Comparison of ENCODE assay signal across 8 mouse cellular contexts in the genomic region with DNA sequence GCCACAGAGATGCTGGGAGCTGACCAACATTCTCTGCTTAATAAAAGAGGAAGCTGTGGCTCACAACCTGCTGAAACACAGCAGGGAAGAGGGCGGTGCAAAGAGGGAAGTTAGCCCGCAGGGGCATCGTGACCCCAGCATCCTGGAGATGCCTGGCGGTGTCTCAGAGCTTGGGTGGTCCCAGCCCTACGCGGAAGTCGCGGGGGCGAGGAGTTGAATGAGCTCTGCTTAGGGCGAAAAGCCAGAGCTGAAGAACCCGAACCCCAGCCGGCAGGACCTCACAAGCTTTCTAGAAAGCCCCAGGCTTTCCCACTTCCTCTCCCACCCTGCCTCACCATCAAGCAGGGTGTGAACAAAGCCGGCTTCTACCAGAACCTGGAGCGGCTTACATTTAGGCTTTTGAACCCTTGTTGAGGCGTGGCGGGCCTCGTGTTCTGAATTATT. TPM values are rescaled to one million over a fixed set of nuclear protein-coding genes. Genes with fewer than 3 reads are reported as not detected.
A peak's percentile ranks its signal among the peaks of the same experiment; 100 is the strongest.
DNase-seq lines count a peak whose midpoint lies in the region; ATAC-seq lines count a peak whose summit lies in the region.

No protein-coding gene starts in this region.

- H3K27ac ChIP-seq in embryonic facial prominence, embryonic 15.5 days (replicated peaks) = peak overlapping the region; percentile 70
- H3K27ac ChIP-seq in hindbrain, embryonic 16.5 days (ENCODE audit: low read depth, low read length) = 0 out of 2 replicates have a peak overlapping the region, but pooled peaks have one; percentile 5

- H3K4me3 ChIP-seq in embryonic facial prominence, embryonic 15.5 days (replicated peaks) = peak overlapping the region; percentile 15
- no peak overlapping the region for H3K4me3 ChIP-seq in hindbrain, embryonic 16.5 days (ENCODE audit: low read length)

- no peaks in the 10 kb centered on the region for H3K9me3 ChIP-seq in embryonic facial prominence, embryonic 15.5 days (replicated peaks)
- no peaks in the 10 kb centered on the region for H3K9me3 ChIP-seq in hindbrain, embryonic 16.5 days (ENCODE audit: control insufficient read depth, low read length)

- WGBS in embryonic facial prominence, embryonic 15.5 days = 2% methylated on average over 17 of the region's 17 CpGs
- whole genome bisulfite sequencing in hindbrain, embryonic 16.5 days = 4% methylated on average over 17 of the region's 17 CpGs

- DNase-seq in right cerebral cortex, postnatal 25 days = peak; percentile 21
- no peak for DNase-seq in right cerebral cortex, adult 18-20 months
- DNase-seq in lung, adult 18-20 months = peak; percentile 59 to 63
- DNase-seq in layer of hippocampus, postnatal 14 days (ENCODE audit: low spot score in 2 of 2) = no peak
- no peak for DNase-seq in gastrocnemius, postnatal 10 days

- ATAC-seq in embryonic facial prominence, embryonic 15.5 days (ENCODE audit: insufficient number of reproducible peaks, low FRiP score, low TSS enrichment, low read depth) = no peak
- ATAC-seq in hindbrain, embryonic 16.5 days = no peak
- peak; percentile 75 for ATAC-seq in neutrophil, adult 5-6 weeks (ENCODE audit: extremely low read depth, insufficient number of reproducible peaks, low FRiP score, poor library complexity, severe bottlenecking)

- H3K36me3 ChIP-seq in embryonic facial prominence, embryonic 15.5 days = peaks cover 7% of the 10 kb centered on the region; the same call in 1 of the 2 replicates
- no peaks in the 10 kb centered on the region for H3K36me3 ChIP-seq in hindbrain, embryonic 16.5 days (ENCODE audit: control insufficient read depth, insufficient read depth, low read length)

- H3K4me1 ChIP-seq in embryonic facial prominence, embryonic 15.5 days = peaks cover 36% of the 10 kb centered on the region
- peaks cover 17% of the 10 kb centered on the region for H3K4me1 ChIP-seq in hindbrain, embryonic 16.5 days (ENCODE audit: control insufficient read depth, insufficient read depth, low read depth, low read length)

- H3K27me3 ChIP-seq in embryonic facial prominence, embryonic 15.5 days = no peaks in the 10 kb centered on the region
- no peaks in the 10 kb centered on the region for H3K27me3 ChIP-seq in hindbrain, embryonic 16.5 days (replicated peaks; ENCODE audit: control insufficient read depth, insufficient read depth, low read length)

- no peak overlapping the region for H3K9ac ChIP-seq in embryonic facial prominence, embryonic 15.5 days
- no peak overlapping the region for H3K9ac ChIP-seq in hindbrain, embryonic 16.5 days (ENCODE audit: low read depth, low read length)

- H3K4me2 ChIP-seq in embryonic facial prominence, embryonic 15.5 days (replicated peaks) = peak overlapping the region; percentile 33
- H3K4me2 ChIP-seq in hindbrain, embryonic 16.5 days (ENCODE audit: low read length) = peak overlapping the region; percentile 20; the same call in 1 of the 2 replicates

RNA-seq across cellular contexts. Expression of gene Rmnd5b, which starts 2.3 kb away (rescaled TPM):
- 53.1 and 55.1 TPM in 2 replicates for polyA plus RNA-seq in embryonic facial prominence, embryonic 15.5 days (2015; fragmentation: Nextera tagmentation; extraction: Ambion mirVana)
- 79.8 and 82.2 TPM in 2 replicates for polyA plus RNA-seq in hindbrain, embryonic 16.5 days (2015; fragmentation: Nextera tagmentation; extraction: Ambion mirVana)
- total RNA-seq in neutrophil, adult 5-6 weeks (2017) = 28.7 and 31.8 TPM in 2 replicates
- total RNA-seq in layer of hippocampus, postnatal 14 days (2021) = 10 to 100 TPM; 60.5 to 65.1 TPM
- total RNA-seq in gastrocnemius, postnatal 10 days (2021) = 10 to 100 TPM; 16.2 to 17.9 TPM

RNA-seq across cellular contexts. Expression of gene N4bp3, which starts 12.6 kb away (rescaled TPM):
- polyA plus RNA-seq in embryonic facial prominence, embryonic 15.5 days (2015; fragmentation: Nextera tagmentation; extraction: Ambion mirVana) = 41.0 and 45.4 TPM in 2 replicates
- 31.1 and 34.1 TPM in 2 replicates for polyA plus RNA-seq in hindbrain, embryonic 16.5 days (2015; fragmentation: Nextera tagmentation; extraction: Ambion mirVana)
- 12.3 and 12.5 TPM in 2 replicates for total RNA-seq in neutrophil, adult 5-6 weeks (2017)
- 10 to 100 TPM; 11.4 to 12.1 TPM for total RNA-seq in layer of hippocampus, postnatal 14 days (2021)
- 10 to 100 TPM; 12.2 to 15.7 TPM for total RNA-seq in gastrocnemius, postnatal 10 days (2021)

RNA-seq across cellular contexts. Expression of gene D930048N14Rik, which starts 12.8 kb away (rescaled TPM):
- polyA plus RNA-seq in embryonic facial prominence, embryonic 15.5 days (2015; fragmentation: Nextera tagmentation; extraction: Ambion mirVana) = 4.5 and 5.2 TPM in 2 replicates
- polyA plus RNA-seq in hindbrain, embryonic 16.5 days (2015; fragmentation: Nextera tagmentation; extraction: Ambion mirVana) = 1.4 and 1.8 TPM in 2 replicates
- 1.4 and 2.7 TPM in 2 replicates for total RNA-seq in neutrophil, adult 5-6 weeks (2017)
- total RNA-seq in layer of hippocampus, postnatal 14 days (2021) = 1 to 10 TPM in 1 of 2 experiments, under 1 TPM in 1; 0.88 to 1.3 TPM
- total RNA-seq in gastrocnemius, postnatal 10 days (2021) = 1 to 10 TPM in 1 of 2 experiments, under 1 TPM in 1; 0.52 to 1.1 TPM

RNA-seq across cellular contexts. Expression of gene Nhp2, which starts 18.5 kb away (rescaled TPM):
- 138 and 147 TPM in 2 replicates for polyA plus RNA-seq in embryonic facial prominence, embryonic 15.5 days (2015; fragmentation: Nextera tagmentation; extraction: Ambion mirVana)
- 98.4 and 103 TPM in 2 replicates for polyA plus RNA-seq in hindbrain, embryonic 16.5 days (2015; fragmentation: Nextera tagmentation; extraction: Ambion mirVana)
- total RNA-seq in neutrophil, adult 5-6 weeks (2017) = 18.5 and 18.8 TPM in 2 replicates
- total RNA-seq in layer of hippocampus, postnatal 14 days (2021) = 10 to 100 TPM; 50.1 to 53.0 TPM
- 10 to 100 TPM; 37.4 to 39.1 TPM for total RNA-seq in gastrocnemius, postnatal 10 days (2021)

RNA-seq across cellular contexts. Expression of gene Hnrnpab, which starts 31.3 kb away (rescaled TPM):
- polyA plus RNA-seq in embryonic facial prominence, embryonic 15.5 days (2015; fragmentation: Nextera tagmentation; extraction: Ambion mirVana) = 380 and 381 TPM in 2 replicates
- 221 and 253 TPM in 2 replicates for polyA plus RNA-seq in hindbrain, embryonic 16.5 days (2015; fragmentation: Nextera tagmentation; extraction: Ambion mirVana)
- total RNA-seq in neutrophil, adult 5-6 weeks (2017) = 203 and 213 TPM in 2 replicates
- 100 to 1,000 TPM; 166 to 174 TPM for total RNA-seq in layer of hippocampus, postnatal 14 days (2021)
- 100 to 1,000 TPM; 180 to 186 TPM for total RNA-seq in gastrocnemius, postnatal 10 days (2021)

Comparison
In these comparisons a context has a peak if more than half of its experiments do, and no peak if none do; other contexts are left out.
1. DNase-seq: peak in right cerebral cortex, postnatal 25 days (single experiment) and lung, adult 18-20 months (2 of 2); none in right cerebral cortex, adult 18-20 months (single experiment), layer of hippocampus, postnatal 14 days (0 of 2) and gastrocnemius, postnatal 10 days (single experiment).